Mouse (Mus musculus) embryonic facial prominence, embryonic 11.5 days (tissue): ENCODE data around the gene Ext2. TPM values are rescaled to one million over a fixed set of nuclear protein-coding genes. Genes with fewer than 3 reads are reported as not detected.

Experiments
- ATAC-seq: fragments of 200-750 bp; cut with Nextera tagmentation; replicated peaks from 2 replicates; pipeline ENCODE4 v1.8.0; 2017; ENCODE audit warnings: low read depth; ENCODE audit not compliant: insufficient number of reproducible peaks, low FRiP score, low TSS enrichment
- DNase-seq: peaks from one replicate; pipeline ENCODE4 v3.0.0-alpha.2; 2015; ENCODE audit warnings: low spot score
- H3K27ac ChIP-seq: fragments of 300-500 bp; sonication (generic); replicated peaks from 2 replicates; pipeline ENCODE4 v1.5.1; 2014; ENCODE audit warnings: mild to moderate bottlenecking, low read depth, low read length, control low read depth
- H3K27me3 ChIP-seq: fragments of 300-500 bp; sonication (generic); 2 replicates; pipeline ENCODE4 v1.6.1; 2014; ENCODE audit warnings: mild to moderate bottlenecking, low read length, moderate library complexity, mixed read lengths; ENCODE audit not compliant: control insufficient read depth, insufficient read depth
- H3K36me3 ChIP-seq: fragments of 300-500 bp; sonication (generic); replicated peaks from 2 replicates; pipeline ENCODE4 v1.6.1; 2014; ENCODE audit warnings: low read depth, mild to moderate bottlenecking, low read length, moderate library complexity, mixed read lengths; ENCODE audit not compliant: control insufficient read depth, insufficient read depth
- H3K4me1 ChIP-seq: fragments of 300-500 bp; sonication (generic); 2 replicates; pipeline ENCODE4 v1.6.1; 2014; ENCODE audit warnings: low read length, mixed read lengths; ENCODE audit not compliant: control insufficient read depth, insufficient read depth
- H3K4me2 ChIP-seq: fragments of 300-500 bp; sonication (generic); 2 replicates; pipeline ENCODE4 v1.6.1; 2014; ENCODE audit warnings: low read depth, mild to moderate bottlenecking, control low read depth, low read length, moderate library complexity
- H3K4me3 ChIP-seq: fragments of 300-500 bp; sonication (generic); 2 replicates; pipeline ENCODE4 v1.5.1; 2014; ENCODE audit warnings: low read depth, low read length, control low read depth
- H3K9ac ChIP-seq: fragments of 300-500 bp; sonication (generic); replicated peaks from 2 replicates; pipeline ENCODE4 v1.6.1; 2014; ENCODE audit warnings: mild to moderate bottlenecking, control low read depth, low read length
- H3K9me3 ChIP-seq: fragments of 300-500 bp; sonication (generic); replicated peaks from 2 replicates; pipeline ENCODE4 v1.6.1; 2016; ENCODE audit warnings: mild to moderate bottlenecking, low read length, inconsistent platforms, mixed read lengths; ENCODE audit not compliant: control insufficient read depth
- WGBS: fragments of 180-500 bp; shearing (Covaris S2); extraction: QIAGEN DNeasy Blood & Tissue Kit; methylation state at CpG from one replicate; pipeline ENCODE4 v1.1.7; 2014; 5-methylcytosine and 5-hydroxymethylcytosine counted together
- polyA plus RNA-seq: library from polyadenylated mRNA; unstranded; fragments of >200 nt; fragmentation: Nextera tagmentation; extraction: Ambion mirVana; gene quantifications from 2 replicates; pipeline ENCODE4 v1.2.1, GENCODE M21; 2014

Ext2 gene
- polyA plus RNA-seq, 1 experiment from 2014 or later, result 70.1 TPM

- DNase-seq, result no peak
- WGBS, result 88% methylated on average over 7 of the region's 7 CpGs
- no peaks in the 10 kb centered on the region for H3K9me3 ChIP-seq
- no peak for ATAC-seq
- no peak overlapping the region for H3K27ac ChIP-seq
- no peaks in the 10 kb centered on the region; the same call in 1 of the 2 replicates for H3K4me1 ChIP-seq
- H3K4me2 ChIP-seq, result no peak overlapping the region
- H3K9ac ChIP-seq, result no peak overlapping the region
- H3K27me3 ChIP-seq, result no peaks in the 10 kb centered on the region
- H3K36me3 ChIP-seq, result no peaks in the 10 kb centered on the region
- no peak overlapping the region for H3K4me3 ChIP-seq
Observed at GRCm38 (mm10) chr2:93613020-93613419, 209.3 kb downstream of the Ext2 start.

Other genes starting within 250 kb of the Ext2 start
- gene Alx4, start 180.2 kb downstream of the Ext2 start, polyA plus RNA-seq, result 16.7 and 17.3 TPM in 2 replicates
- 6.7 and 8.5 TPM in 2 replicates for gene Accs, start 27.4 kb upstream of the Ext2 start, polyA plus RNA-seq
- gene Accsl, start 46.6 kb upstream of the Ext2 start, polyA plus RNA-seq, result not detected in 2 replicates
- 3.9 and 4.6 TPM in 2 replicates for gene Gm13889, start 134.6 kb upstream of the Ext2 start, polyA plus RNA-seq
- gene Gm27027, start 173.8 kb upstream of the Ext2 start, polyA plus RNA-seq, result not detected in 2 replicates
- gene Alkbh3, start 188.2 kb upstream of the Ext2 start, polyA plus RNA-seq, result 50.2 and 53.5 TPM in 2 replicates